Mouse (Mus musculus) forebrain, postnatal 0 days (tissue): ENCODE data around the gene Sesn1. TPM values are rescaled to one million over a fixed set of nuclear protein-coding genes. Genes with fewer than 3 reads are reported as not detected.

Source experiments
- ATAC-seq: fragments of 200-750 bp; cut with Nextera tagmentation; 2 replicates; pipeline ENCODE4 v1.8.0; 2017; ENCODE audit warnings: mild to moderate bottlenecking, moderate library complexity
- DNase-seq: peaks from one replicate; pipeline ENCODE4 v3.0.0-alpha.2; 2015
- H3K27ac ChIP-seq: fragments of 300-500 bp; sonication (generic); 2 replicates; pipeline ENCODE4 v1.5.1; 2014; ENCODE audit warnings: low read depth, mild to moderate bottlenecking, antibody characterized with exemption, low read length, moderate library complexity, mixed read lengths
- H3K27me3 ChIP-seq: fragments of 300-500 bp; sonication (generic); 2 replicates; pipeline ENCODE4 v1.6.1; 2014; ENCODE audit warnings: mild to moderate bottlenecking, low read length, mixed read lengths; ENCODE audit not compliant: insufficient read depth
- H3K36me3 ChIP-seq: fragments of 300-500 bp; sonication (generic); 2 replicates; pipeline ENCODE4 v1.6.1; 2014; ENCODE audit warnings: mild to moderate bottlenecking, moderate library complexity; ENCODE audit not compliant: insufficient read depth
- H3K4me1 ChIP-seq: fragments of 300-500 bp; sonication (generic); 2 replicates; pipeline ENCODE4 v1.6.1; 2014; ENCODE audit warnings: antibody characterized with exemption; ENCODE audit not compliant: insufficient read depth
- H3K4me2 ChIP-seq: fragments of 300-500 bp; sonication (generic); 2 replicates; pipeline ENCODE4 v1.6.1; 2014; ENCODE audit warnings: low read depth, mild to moderate bottlenecking, moderate library complexity
- H3K4me3 ChIP-seq: fragments of 300-500 bp; sonication (generic); 2 replicates; pipeline ENCODE4 v1.5.1; 2014; ENCODE audit warnings: low read depth, low read length, mixed read lengths
- H3K9ac ChIP-seq: fragments of 300-500 bp; sonication (generic); 2 replicates; pipeline ENCODE4 v1.6.1; 2014; ENCODE audit warnings: mild to moderate bottlenecking
- H3K9me3 ChIP-seq: fragments of 300-500 bp; sonication (generic); 2 replicates; pipeline ENCODE4 v1.6.1; 2016; ENCODE audit warnings: low read length
- CTCF ChIP-seq: sonication (generic); IDR thresholded peaks from 2 replicates; pipeline ENCODE4 v1.5.1; 2016; ENCODE audit warnings: antibody characterized with exemption, control low read depth, low read depth
- WGBS: fragments of 180-500 bp; shearing (Covaris S2); extraction: QIAGEN DNeasy Blood & Tissue Kit; methylation state at CpG from one replicate; pipeline ENCODE4 v1.1.7; 2014; 5-methylcytosine and 5-hydroxymethylcytosine counted together
- polyA plus RNA-seq: library from polyadenylated mRNA; unstranded; fragments of >200 nt; fragmentation: Nextera tagmentation; extraction: Ambion mirVana; gene quantifications from 2 replicates; pipeline ENCODE4 v1.2.1, GENCODE M21; 2015
- total RNA-seq: library from RNA; depleted of rRNA; stranded (reverse); fragments of >200 nt; gene quantifications from 2 replicates; pipeline ENCODE4 v1.2.3, GENCODE M21; 2014

Sesn1 gene
- total and polyA plus RNA-seq, 2 experiments from 2014 or later: 34.0 to 43.4 TPM

GRCm38 (mm10) chr10:41907473-41907872, 97.7 kb downstream of the Sesn1 start:
- DNase-seq (no peak), ATAC-seq (peak; percentile 13; the same call in 1 of the 2 replicates)
- H3K36me3 ChIP-seq: peaks cover 32% of the 10 kb centered on the region
- no peak overlapping the region for H3K4me3 ChIP-seq
- TF ChIP-seq CTCF: no peak
- no peaks in the 10 kb centered on the region for H3K4me1 ChIP-seq
- H3K27me3 ChIP-seq: no peaks in the 10 kb centered on the region
- no peak overlapping the region for H3K9ac ChIP-seq
- H3K4me2 ChIP-seq: no peak overlapping the region
- no peaks in the 10 kb centered on the region for H3K9me3 ChIP-seq
- WGBS: 58% methylated on average over 11 of the region's 11 CpGs
- H3K27ac ChIP-seq: no peak overlapping the region

GRCm38 (mm10) chr10:41907950-41908349, 98.2 kb downstream of the Sesn1 start:
- Histone ChIP-seq H3K36me3 (peaks cover 32% of the 10 kb centered on the region), H3K27me3 (no peaks in the 10 kb centered on the region), H3K27ac (no peak overlapping the region), H3K4me1 (no peaks in the 10 kb centered on the region), H3K4me2 (no peak overlapping the region), H3K4me3 (no peak overlapping the region), H3K9ac (no peak overlapping the region), H3K9me3 (no peaks in the 10 kb centered on the region)
- WGBS: 56% methylated on average over 4 of the region's 4 CpGs
- ATAC-seq (no peak), DNase-seq (no peak)
- TF ChIP-seq CTCF: no peak

DNA sequence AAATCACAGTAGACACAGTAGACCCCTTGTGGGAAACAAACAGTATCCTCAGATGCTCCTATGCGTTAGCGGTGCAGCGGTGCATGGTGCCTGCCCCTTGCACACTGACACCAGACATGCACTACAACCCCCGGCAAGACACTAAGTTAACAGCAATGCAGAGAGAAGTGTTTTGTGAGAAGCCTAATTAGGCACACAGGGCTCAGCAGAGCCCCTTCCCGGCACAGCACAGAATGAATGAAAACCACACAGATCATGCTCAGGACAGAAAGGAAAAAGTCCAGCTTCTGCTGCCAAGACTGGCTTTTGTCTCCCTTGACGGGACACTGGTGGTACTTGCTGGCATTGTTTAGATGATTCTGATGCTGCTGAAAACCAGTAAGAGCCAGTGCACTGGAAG, 99.2 kb downstream of the Sesn1 start:
- Histone ChIP-seq H3K4me2 (no peak overlapping the region), H3K9ac (no peak overlapping the region), H3K27me3 (no peaks in the 10 kb centered on the region), H3K4me1 (no peaks in the 10 kb centered on the region), H3K36me3 (peaks cover 28% of the 10 kb centered on the region), H3K9me3 (no peaks in the 10 kb centered on the region), H3K27ac (no peak overlapping the region), H3K4me3 (no peak overlapping the region)
- ATAC-seq (peak; percentile 47), DNase-seq (no peak)
- no peak for TF ChIP-seq CTCF
- whole genome bisulfite sequencing: 35% methylated on average over 6 of the region's 6 CpGs

DNA sequence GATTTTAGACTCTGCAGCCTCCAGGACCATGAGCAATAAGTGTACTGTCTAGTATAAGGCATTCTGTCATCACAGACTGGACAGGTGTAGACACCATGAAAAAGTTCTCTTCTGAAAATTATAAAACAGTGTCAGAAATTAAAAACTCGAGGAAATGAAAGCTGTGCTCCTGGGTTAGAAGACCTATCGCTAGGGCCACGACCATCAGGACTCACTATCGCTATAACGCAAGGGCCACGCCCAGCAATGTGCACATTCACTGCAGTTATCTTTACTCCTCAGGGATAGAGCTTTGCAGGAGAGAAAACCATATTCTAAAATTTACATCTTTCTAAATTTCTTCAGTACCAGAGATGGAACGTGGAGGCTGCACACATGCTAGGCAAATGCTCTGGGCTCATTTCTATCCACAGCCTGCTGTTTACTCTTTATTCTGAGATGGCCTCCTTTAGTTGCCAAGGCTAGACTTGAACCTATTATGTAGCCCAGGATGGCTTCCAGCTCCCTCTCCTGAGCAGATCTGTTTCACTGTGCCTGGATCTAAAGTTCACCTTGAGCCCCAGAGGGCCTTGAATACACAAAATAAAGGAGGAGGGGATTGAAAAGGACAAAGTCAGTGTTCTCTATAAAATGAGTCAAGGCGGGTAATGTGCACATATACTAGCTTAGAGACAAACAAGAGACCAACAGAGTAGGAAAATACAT, 102.7 kb downstream of the Sesn1 start:
- 88% methylated on average over 8 of the region's 8 CpGs for WGBS
- H3K4me2 ChIP-seq: no peak overlapping the region
- no peaks in the 10 kb centered on the region for H3K27me3 ChIP-seq
- TF ChIP-seq CTCF: no peak
- H3K4me3 ChIP-seq: no peak overlapping the region
- no peak overlapping the region for H3K9ac ChIP-seq
- no peak overlapping the region for H3K27ac ChIP-seq
- no peaks in the 10 kb centered on the region for H3K9me3 ChIP-seq
- DNase-seq (no peak), ATAC-seq (no peak)
- H3K36me3 ChIP-seq: peaks cover 4% of the 10 kb centered on the region
- no peaks in the 10 kb centered on the region for H3K4me1 ChIP-seq

GRCm38 (mm10) chr10:41926726-41927125, 117.0 kb downstream of the Sesn1 start:
- H3K36me3 ChIP-seq: no peaks in the 10 kb centered on the region
- H3K4me1 ChIP-seq: peaks cover 2% of the 10 kb centered on the region; the same call in 1 of the 2 replicates
- DNase-seq: no peak
- WGBS: 65% methylated on average over 14 of the region's 14 CpGs
- no peak overlapping the region for H3K27ac ChIP-seq
- no peak overlapping the region for H3K4me2 ChIP-seq
- peak; percentile 36 for ATAC-seq
- no peak overlapping the region for H3K9ac ChIP-seq
- H3K4me3 ChIP-seq: no peak overlapping the region
- H3K27me3 ChIP-seq: no peaks in the 10 kb centered on the region
- no peaks in the 10 kb centered on the region for H3K9me3 ChIP-seq
- TF ChIP-seq CTCF: no peak

- WGBS: 62% methylated on average over 4 of the region's 4 CpGs
- Histone ChIP-seq H3K36me3 (no peaks in the 10 kb centered on the region), H3K4me2 (no peak overlapping the region), H3K9me3 (no peaks in the 10 kb centered on the region), H3K9ac (no peak overlapping the region), H3K4me3 (no peak overlapping the region), H3K4me1 (peaks cover 12% of the 10 kb centered on the region), H3K27me3 (no peaks in the 10 kb centered on the region), H3K27ac (no peak overlapping the region)
- ATAC-seq (no peak), DNase-seq (no peak)
- TF ChIP-seq CTCF: no peak
Observed at GRCm38 (mm10) chr10:41930966-41931365, 121.2 kb downstream of the Sesn1 start.

GRCm38 (mm10) chr10:41931962-41932361, 122.2 kb downstream of the Sesn1 start:
- Histone ChIP-seq H3K9ac (no peak overlapping the region), H3K36me3 (no peaks in the 10 kb centered on the region), H3K9me3 (no peaks in the 10 kb centered on the region), H3K4me1 (peaks cover 15% of the 10 kb centered on the region), H3K27me3 (no peaks in the 10 kb centered on the region), H3K4me2 (no peak overlapping the region), H3K4me3 (no peak overlapping the region), H3K27ac (0 out of 2 replicates have a peak overlapping the region, but pooled peaks have one; percentile 4)
- DNase-seq (peak; percentile 87), ATAC-seq (peak; percentile 64)
- TF ChIP-seq CTCF: no peak
- WGBS: 33% methylated on average over 12 of the region's 12 CpGs
